Mouse (Mus musculus) splenic B cell, adult 2 months (primary cell): Measurements from ENCODE around the gene Cd164l2.

Experiments
- DNase-seq: peaks from one replicate; pipeline ENCODE4 v3.0.0-alpha.2; 2011; ENCODE audit warnings: low read depth, low spot score
- H3K27me3 ChIP-seq: 2 replicates; pipeline ENCODE4 v1.6.1; 2012; ENCODE audit warnings: mild to moderate bottlenecking, low read length, moderate library complexity, mixed read lengths; ENCODE audit not compliant: control insufficient read depth, poor library complexity, insufficient read depth, severe bottlenecking
- H3K36me3 ChIP-seq: 2 replicates; pipeline ENCODE4 v1.6.1; 2012; ENCODE audit warnings: mild to moderate bottlenecking, low read length, moderate library complexity, mixed read lengths; ENCODE audit not compliant: control insufficient read depth, poor library complexity, insufficient read depth, severe bottlenecking

Gene Cd164l2

DNA sequence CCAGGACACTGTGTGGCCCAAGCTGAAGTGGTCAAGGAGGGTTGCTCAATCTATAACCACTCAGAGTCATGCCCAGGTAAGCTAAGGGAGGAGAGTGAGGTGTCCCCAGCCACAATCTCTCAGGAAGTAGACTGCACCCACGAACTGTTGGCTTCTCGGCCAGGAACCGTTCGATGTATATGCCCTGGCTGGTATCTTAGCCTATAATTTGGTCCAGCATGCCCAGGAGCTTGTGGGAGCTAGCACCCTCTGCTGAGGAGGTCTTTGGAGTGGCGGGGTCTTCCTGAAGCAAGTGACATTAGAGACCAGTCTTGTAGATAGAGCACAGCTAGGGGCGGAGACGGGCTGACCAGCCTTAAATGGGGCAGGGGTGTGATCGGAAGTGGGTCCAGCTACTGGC, 9.8 kb downstream of the Cd164l2 start:
- no peaks in the 10 kb centered on the region; the same call in 1 of the 2 replicates for H3K36me3 ChIP-seq
- DNase-seq: no peak
- no peaks in the 10 kb centered on the region for H3K27me3 ChIP-seq

DNA sequence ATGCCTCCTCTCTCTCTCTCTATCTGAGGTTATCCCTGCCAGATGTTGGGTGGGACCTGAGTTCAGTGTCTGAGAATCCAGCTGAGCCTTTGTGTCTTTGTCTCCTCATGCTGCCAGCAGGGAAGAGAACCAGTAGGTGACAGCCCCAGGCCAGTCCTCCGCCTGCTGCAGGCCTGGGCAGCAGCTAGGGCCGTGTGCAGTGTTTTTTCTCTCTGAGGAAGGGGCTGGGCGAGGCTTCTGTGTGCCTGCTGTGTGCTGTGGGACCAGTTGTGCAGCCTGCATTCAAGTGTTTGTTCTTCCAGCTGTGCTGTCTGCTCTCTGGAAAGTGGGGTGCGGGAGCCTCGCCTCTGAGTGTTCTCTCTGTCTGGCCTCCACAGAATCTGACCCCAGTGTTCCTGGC, 11.9 kb downstream of the Cd164l2 start:
- no peak for DNase-seq
- no peaks in the 10 kb centered on the region; the same call in 1 of the 2 replicates for H3K36me3 ChIP-seq
- no peaks in the 10 kb centered on the region for H3K27me3 ChIP-seq

DNA sequence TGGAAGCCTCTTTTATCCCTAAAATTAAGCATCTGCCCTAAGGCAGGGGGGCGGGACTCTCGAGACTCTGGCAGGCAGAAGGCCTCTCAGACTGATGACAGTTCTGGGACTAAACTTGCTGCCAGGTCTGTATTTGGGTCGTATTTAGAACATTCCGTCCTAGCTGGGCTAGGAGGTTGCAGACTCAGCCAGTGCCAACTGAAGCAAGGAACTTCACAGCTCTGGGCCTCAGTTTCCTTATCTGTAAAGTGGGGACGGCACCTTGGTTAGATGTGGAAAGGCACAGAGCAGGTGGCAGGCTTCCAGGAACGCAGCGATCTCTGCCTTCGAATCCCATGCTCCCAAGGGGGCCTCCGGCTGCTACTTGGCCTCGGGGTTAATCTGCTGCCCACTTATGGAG, 14.1 kb downstream of the Cd164l2 start:
- Histone ChIP-seq H3K27me3 (no peaks in the 10 kb centered on the region), H3K36me3 (no peaks in the 10 kb centered on the region; the same call in 1 of the 2 replicates)
- no peak for DNase-seq

DNA sequence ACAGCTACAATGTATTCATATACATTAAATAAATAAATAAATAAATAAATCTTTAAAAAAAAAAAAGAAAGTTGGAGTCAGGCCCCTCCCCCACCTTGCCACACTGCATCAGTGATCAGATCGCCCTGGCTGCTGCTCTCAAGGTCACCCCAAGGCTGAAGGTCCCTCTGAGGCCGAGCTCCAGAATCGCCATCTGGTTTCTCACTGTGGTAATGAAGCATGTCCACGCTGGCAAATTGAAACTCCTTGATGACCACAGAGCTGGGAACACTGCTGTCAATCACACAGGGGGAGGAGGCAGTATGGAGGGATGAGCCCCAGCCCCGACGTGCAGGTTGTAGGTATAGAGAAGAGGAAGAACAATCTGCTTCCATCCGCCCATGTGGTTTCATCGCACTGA, 15.7 kb downstream of the Cd164l2 start:
- Histone ChIP-seq H3K27me3 (no peaks in the 10 kb centered on the region), H3K36me3 (no peaks in the 10 kb centered on the region; the same call in 1 of the 2 replicates)
- DNase-seq: no peak

DNA sequence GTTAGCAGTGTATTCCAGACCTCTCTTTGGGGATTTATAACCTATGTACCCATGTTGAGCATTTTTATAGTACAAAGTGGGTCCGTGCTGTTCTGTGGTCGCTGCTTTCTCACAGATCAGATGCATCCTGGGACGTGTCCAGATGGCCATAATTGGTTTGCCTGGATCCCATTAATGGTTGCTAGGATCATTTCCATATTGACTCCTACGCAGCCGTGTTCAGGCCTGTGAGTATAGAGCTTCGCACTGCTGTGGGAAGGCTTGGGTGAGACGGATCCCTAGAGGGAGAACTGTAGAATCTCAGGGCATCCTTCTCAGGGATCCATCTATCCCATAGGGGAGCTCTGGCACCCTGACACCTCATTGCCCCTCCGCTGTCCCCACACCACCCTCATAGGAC, 17.7 kb downstream of the Cd164l2 start:
- Histone ChIP-seq H3K36me3 (no peaks in the 10 kb centered on the region), H3K27me3 (no peaks in the 10 kb centered on the region)
- DNase-seq: no peak

DNA sequence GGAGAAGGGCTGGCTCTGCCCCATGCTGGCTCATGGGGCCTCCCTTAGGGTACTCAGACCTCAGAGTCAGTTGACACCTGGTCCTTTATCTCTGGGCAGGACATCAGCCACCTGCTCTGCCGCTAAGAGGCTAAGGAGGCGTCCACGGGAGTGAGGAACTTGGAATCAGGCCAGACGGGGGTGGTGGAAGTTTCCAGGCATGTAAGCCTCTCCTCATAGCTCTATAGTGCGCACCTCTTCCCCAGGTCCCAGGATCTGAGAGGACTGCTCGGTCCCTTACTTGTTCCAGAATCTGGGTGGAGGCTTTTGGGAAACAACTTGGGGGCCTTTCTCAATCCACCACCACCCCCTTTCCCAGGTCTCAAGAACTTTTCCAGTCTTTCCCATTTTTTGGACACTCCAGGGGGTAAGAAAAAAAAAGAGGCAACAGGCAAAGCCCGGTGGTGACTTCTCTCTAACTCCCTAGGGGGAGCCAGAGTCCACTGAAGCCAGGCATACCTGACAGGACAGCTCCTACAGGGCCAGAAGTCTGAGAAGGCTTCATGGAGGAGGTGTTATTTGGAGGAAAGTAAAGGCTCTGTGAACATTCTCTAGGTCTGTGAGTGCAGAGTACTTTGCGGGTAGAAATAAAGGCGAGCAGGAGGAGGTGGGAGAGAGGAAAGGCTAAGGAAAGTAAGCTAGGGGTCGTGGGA, 21.5 kb downstream of the Cd164l2 start:
- H3K36me3 ChIP-seq: no peaks in the 10 kb centered on the region
- peak; percentile 69 for DNase-seq
- no peaks in the 10 kb centered on the region; the same call in 1 of the 2 replicates for H3K27me3 ChIP-seq

DNA sequence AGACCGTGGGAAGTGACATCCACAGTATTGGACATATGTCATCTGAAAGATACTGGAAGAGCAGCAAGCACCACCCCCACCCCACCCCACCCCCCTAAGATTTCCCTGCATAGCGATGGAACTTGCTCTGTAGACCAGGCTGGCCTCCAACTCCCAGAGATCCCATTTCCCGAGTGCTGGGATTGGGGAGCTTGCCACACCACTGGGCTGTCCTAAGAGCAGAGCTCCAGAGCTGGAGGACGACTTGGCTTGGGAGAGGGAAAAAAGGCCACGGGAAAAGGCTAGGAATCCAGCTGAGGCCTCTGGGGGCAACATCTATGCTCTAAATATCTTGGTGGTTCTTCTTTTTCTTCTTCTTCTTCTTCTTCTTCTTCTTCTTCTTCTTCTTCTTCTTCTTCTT, 22.8 kb downstream of the Cd164l2 start:
- no peak for DNase-seq
- no peaks in the 10 kb centered on the region; the same call in 1 of the 2 replicates for H3K27me3 ChIP-seq
- H3K36me3 ChIP-seq: no peaks in the 10 kb centered on the region

DNA sequence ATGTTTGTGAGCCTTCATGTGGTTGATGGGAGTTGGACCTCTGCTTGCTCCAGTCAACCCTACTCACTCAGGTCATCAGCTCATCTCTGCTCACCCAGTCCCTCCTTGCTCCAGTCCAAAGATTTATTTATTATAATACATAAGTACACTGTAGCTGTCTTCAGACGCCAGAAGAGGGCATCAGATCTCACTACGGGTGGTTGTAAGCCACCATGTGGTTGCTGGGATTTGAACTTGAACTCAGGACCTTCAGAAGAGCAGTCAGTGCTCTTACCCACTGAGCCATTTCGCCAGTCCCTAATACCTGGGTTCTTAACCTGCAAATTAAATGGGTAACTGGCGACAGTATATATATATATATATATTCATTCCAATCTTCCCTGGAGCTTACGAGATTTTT, 23.5 kb downstream of the Cd164l2 start:
- Histone ChIP-seq H3K36me3 (no peaks in the 10 kb centered on the region), H3K27me3 (no peaks in the 10 kb centered on the region; the same call in 1 of the 2 replicates)
- DNase-seq: no peak

DNA sequence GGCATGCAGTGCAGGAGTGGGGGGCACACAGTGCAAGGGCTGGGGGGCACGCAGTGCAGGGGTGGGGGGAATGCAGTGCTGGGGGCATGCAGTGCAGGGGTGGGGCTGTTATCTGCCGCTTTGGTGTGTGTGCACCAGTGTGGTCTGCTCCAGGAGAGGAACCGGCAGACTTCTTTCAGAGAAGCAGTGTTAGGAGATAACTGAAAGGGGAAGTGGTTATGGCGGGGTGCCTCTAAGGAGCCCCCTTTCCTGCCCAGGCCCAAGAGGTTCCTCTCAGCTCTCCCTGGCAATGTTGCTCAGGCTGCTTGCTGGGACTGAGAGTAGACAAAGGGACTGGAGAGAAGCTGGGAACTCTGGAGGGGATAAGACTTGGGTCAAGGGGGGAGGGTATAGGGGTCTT, 26.0 kb downstream of the Cd164l2 start:
- Histone ChIP-seq H3K27me3 (no peaks in the 10 kb centered on the region; the same call in none of the 2 replicates), H3K36me3 (no peaks in the 10 kb centered on the region)
- peak; percentile 76 for DNase-seq

DNA sequence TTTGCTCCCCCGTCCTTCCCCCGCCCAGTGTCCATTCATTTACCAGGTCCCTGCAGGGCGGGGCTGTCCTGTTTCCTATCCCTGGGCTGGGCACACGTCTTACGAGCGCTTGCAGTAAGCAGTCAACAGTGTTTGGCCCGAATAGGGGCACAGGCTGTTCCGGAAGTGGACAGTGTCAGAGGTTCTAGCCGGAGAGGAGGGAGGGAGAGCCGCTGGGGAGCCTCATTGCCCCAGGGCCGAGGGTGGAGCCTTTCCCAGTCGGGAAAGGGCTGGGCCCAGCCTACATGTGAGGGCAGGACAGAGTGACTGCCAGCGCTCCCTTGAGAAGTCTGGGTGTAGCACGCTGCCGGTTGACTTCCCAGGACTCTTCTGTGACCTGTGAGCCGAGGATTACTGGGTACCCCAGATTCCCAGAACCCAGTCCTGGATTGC, 28.6 kb downstream of the Cd164l2 start, which contains the start of gene Map3k6:
Gene Map3k6, plus strand, starts transcription at position 329 of the 432 bp plus-strand sequence.
- no peak for DNase-seq
- Histone ChIP-seq H3K27me3 (no peaks in the 10 kb centered on the region; the same call in 1 of the 2 replicates), H3K36me3 (no peaks in the 10 kb centered on the region)

DNA sequence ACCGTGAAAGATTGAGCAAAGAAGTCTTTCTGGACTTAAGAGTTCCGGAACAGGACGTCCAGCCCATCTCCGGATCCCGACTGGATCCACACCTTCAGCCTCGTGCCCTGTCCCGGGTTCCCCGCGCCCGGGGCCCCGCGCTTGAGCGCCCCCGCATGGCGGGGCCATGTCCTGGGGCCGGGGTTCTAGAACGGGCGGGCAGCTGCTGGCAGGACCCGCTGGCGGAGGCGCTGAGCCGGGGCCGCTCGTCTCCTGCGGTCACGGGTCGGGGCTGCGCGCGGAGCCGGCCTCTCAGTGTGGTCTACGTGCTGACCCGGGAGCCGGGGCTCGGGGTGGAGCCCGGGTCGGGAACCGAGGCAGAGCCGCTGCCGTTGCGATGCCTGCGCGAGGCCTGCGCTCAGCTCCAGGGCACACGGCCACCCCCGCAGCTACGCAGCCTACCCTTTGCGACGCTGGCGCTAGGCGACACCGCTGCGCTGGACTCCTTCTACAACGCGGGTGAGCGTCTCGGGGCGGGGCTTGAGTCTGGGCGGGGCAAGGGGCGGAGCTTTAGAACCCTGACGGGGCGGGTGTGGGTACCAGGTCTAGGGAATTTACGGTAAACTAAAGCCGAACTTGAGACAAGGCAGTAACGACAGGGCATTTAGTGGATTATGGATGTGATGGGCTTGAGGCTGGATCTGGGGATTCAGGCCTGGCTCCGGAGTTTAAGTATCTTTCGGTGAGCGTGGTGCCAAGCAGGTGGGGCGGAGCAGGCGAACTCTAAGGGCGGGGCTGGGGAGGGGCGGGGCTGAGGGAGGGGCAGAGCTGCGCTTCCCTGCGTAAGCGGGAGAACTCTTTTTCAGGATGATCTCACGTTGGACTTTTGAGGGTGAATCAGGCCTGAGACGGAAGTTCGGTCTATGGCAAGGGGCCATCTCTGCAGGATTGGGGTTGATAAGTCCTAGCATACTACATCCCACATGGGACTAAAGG, 29.3 kb downstream of the Cd164l2 start:
- H3K27me3 ChIP-seq: no peaks in the 10 kb centered on the region; the same call in 1 of the 2 replicates
- no peaks in the 10 kb centered on the region for H3K36me3 ChIP-seq
- DNase-seq: peak; percentile 90

GRCm38 (mm10) chr4:133241910-133242309, 30.0 kb downstream of the Cd164l2 start:
- Histone ChIP-seq H3K27me3 (no peaks in the 10 kb centered on the region; the same call in 1 of the 2 replicates), H3K36me3 (no peaks in the 10 kb centered on the region)
- no peak for DNase-seq

DNA sequence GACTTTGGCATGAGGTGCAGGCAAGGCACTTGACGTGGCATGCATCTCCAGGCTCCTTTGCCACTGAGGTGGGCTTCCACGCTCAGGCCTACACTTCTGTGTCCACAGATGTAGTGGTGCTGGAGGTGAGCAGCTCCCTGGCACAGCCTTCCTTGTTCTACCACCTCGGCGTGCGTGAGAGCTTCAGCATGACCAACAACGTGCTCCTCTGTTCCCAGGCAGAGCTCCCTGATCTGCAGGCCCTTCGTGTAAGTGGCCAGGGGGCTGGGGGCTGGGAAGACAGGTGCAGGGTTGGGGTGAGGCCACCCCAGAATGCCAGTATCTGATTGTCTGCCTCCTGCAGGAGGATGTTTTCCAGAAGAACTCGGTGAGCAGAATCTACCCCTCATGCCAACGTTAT, 30.8 kb downstream of the Cd164l2 start:
- no peak for DNase-seq
- Histone ChIP-seq H3K36me3 (no peaks in the 10 kb centered on the region), H3K27me3 (no peaks in the 10 kb centered on the region; the same call in 1 of the 2 replicates)

DNA sequence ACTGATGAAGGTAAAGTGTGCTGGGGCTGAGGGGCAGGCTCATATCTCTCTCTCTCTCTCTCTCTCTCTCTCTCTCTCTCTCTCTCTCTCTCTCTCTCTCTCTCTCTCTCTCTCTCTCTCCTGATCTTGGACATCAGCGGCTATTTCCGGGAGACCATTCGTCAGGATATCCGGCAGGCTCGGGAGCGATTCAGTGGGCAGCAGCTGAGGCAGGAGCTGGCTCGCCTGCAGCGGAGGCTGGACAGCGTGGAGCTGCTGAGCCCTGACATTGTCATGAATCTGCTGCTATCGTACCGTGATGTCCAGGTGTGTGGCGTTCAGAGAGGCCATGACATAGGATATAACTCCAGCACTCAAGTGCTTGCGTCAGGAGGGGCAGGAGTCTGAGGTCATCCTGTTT, 31.6 kb downstream of the Cd164l2 start:
- Histone ChIP-seq H3K36me3 (no peaks in the 10 kb centered on the region), H3K27me3 (no peaks in the 10 kb centered on the region; the same call in 1 of the 2 replicates)
- DNase-seq: no peak

DNA sequence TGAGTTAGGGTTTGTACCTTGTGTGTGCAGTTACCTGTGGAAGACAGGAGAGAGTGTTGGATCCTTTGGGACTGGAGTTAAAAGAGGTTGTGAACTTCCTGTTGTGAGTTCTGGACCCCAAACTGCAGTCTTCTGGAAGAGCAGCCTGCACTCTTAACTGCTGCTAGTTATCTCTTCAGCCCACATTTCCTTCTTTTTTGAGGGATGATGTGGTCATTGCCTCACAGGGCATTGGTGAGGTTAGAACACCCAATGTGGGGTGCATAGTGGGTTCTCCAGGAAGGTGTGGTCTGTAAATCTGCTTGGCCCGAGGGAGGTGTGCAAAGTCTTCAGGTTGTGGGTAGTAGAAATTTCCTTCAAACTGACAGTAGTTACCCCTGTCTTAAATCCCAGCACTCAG, 32.4 kb downstream of the Cd164l2 start:
- Histone ChIP-seq H3K27me3 (no peaks in the 10 kb centered on the region; the same call in 1 of the 2 replicates), H3K36me3 (no peaks in the 10 kb centered on the region)
- DNase-seq: no peak
